Mouse (Mus musculus): ENCODE results near the gene Anxa3. TPM values are rescaled to one million over a fixed set of nuclear protein-coding genes. Genes with fewer than 3 reads are reported as not detected.

The Anxa3 gene
- polyA plus RNA-seq (2012), result 25.5 and 28.9 TPM in 2 replicates

DNA sequence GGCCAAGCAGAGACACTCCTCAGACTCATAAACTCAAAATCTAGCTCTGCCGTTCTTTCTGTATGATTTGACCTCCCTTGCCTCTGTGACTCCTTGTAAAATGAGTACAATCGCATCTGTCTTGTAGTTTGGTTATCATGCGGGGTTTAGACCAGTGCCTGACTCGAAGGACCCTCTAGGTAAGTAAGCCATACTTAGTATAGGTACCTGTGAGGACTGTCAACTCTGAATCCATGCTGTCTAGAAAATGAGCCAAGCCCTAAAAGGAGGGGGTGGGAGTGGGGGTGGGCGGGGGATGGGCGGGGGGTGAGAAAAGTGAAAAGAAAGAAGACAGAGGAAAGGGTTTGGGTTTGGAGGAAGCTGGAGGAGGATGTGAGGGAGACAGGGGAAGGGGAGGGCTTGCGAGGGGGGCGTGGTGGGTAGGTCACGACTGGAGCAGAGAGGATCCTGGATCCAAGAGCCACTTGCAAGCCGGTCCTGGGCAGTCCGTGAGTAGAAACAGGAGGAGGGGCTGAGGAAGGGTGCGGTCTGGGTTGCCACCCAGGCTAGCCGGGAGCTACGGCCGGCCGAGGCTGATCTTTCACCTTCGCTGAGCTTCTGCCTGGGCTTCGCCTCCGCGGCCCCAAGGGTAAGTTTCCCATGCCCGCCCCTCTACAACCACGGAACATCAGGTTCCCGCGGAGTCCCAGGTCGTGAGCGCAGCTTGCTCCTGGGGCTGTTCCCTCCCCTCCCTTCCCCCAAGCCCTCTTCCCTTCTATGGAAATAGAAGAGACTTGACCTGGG lies at the start of gene Anxa3:
TSS of gene Anxa3 (plus strand) at position 404 of the 783 bp plus-strand sequence.

Other genes with a start within 250 kb of the Anxa3 start
- gene Bmp2k, start 204.3 kb downstream of the Anxa3 start, polyA plus RNA-seq (2012), result 4.4 and 5.7 TPM in 2 replicates

Data from megakaryocyte-erythroid progenitor cell, adult 5 weeks (primary cell).